Mouse (Mus musculus) G1E-ER4 (cell line): ENCODE measurements around the gene Tnni1. TPM values are rescaled to one million over a fixed set of nuclear protein-coding genes. Genes with fewer than 3 reads are reported as not detected.

Experiments used
- GATA1 ChIP-seq: IDR thresholded peaks from one replicate; pipeline ENCODE4 v1.8.0; 2012; ENCODE audit warnings: low read length, inconsistent platforms
- polyA plus RNA-seq: library from polyadenylated mRNA; stranded (reverse); fragments of >175 nt; gene quantifications from 2 replicates; pipeline ENCODE4 v1.2.3, GENCODE M21; 2012

Tnni1 gene
- polyA plus RNA-seq, 1 experiment: not detected

- no peak for TF ChIP-seq GATA1
Observed at GRCm38 (mm10) chr1:135844481-135844880, 65.2 kb downstream of the Tnni1 start.

- no peak for TF ChIP-seq GATA1
Observed at GRCm38 (mm10) chr1:135846632-135847031, 67.4 kb downstream of the Tnni1 start.

GRCm38 (mm10) chr1:135847139-135847562 lies 67.9 kb downstream of the Tnni1 start:
- no peak for TF ChIP-seq GATA1

DNA sequence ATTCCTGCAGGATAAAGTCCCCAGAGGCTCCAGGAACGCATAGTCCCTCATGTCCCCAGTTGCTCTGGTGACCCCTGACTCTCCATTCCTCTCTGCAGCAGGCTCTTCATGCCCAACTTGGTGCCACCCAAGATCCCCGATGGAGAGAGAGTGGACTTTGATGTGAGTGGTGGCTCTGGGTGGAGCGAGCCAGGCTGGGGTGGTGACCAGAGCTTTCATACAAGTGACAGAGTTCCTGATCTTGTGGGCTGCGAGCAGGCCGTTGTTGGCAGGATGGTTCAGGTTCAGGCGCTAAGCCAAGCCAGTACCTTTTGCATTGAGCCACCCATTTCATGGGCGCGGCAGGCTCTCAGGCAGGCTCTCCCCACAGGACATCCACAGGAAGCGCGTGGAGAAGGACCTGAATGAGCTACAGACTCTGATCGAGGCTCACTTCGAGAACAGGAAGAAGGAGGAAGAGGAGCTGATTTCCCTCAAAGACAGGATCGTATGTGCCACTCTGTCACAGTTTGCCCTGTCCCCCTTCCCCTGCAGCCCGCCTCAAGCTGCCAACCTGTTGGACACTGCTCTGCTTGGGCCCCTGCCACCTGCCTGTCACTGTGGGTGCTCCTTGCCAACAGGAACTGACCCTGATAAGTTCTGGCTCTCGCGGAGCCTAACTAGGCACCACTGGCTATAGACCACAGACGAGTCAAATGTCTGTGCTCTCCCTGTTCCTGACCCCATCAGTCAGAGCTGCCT lies 68.5 kb downstream of the Tnni1 start:
- no peak for TF ChIP-seq GATA1

- TF ChIP-seq GATA1: no peak
Observed at GRCm38 (mm10) chr1:135850722-135851512, 71.7 kb downstream of the Tnni1 start.

DNA sequence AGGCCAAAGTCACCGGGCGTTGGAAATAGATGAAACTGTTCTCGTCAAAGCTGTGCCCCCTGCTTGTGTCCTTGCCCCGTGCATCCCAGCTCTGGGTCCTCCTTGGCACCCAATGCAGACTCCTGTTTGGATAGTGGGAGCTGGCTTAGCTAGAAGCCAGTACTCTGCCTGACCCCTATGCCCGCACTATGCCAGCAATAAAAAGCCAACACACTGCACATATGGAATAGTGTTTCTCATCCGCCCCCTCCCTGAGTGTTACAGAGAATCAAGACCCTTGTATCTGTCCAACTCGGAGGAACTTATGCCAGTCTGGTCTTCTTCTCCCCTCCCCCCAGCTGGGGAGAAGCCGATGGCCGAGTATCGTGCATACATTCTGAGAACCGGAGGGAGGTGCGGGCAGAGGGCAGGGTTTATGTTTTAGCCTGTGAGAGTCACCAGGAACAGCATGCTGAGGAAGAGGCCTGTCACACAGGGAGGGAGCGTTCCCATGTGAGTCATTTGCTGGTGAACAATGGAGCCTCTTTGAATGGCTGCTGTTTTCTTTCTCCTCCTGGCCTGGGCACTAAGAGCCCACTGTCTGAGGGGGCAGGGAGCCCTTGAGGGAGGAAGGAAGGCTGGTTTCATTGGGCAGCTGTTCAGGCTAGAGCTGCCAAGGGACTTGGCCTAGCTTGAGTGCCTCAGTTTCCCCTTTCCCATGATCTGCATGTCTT lies 73.0 kb downstream of the Tnni1 start:
- TF ChIP-seq GATA1: no peak

DNA sequence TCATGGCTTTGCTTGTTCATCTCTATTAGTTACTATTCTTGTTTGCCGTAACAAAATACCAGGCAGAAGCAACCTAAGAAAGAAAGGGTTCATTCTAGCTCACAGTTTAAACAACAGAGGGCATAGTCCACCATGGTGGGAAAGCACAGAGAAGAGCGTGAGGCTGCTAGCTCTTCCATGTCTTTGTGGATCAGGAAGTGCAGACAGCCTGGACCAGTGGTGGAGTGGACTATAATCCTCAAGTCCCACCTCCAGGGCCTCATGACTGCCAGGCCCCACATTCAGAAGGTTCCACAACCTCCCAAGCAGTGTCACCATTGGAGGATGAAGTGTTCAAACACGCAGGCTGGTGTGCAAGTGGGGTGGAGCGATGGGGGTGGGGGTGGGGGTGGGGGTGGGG lies 74.0 kb downstream of the Tnni1 start:
- no peak for TF ChIP-seq GATA1

- TF ChIP-seq GATA1: no peak
Observed at GRCm38 (mm10) chr1:135854591-135855343, 75.5 kb downstream of the Tnni1 start.

DNA sequence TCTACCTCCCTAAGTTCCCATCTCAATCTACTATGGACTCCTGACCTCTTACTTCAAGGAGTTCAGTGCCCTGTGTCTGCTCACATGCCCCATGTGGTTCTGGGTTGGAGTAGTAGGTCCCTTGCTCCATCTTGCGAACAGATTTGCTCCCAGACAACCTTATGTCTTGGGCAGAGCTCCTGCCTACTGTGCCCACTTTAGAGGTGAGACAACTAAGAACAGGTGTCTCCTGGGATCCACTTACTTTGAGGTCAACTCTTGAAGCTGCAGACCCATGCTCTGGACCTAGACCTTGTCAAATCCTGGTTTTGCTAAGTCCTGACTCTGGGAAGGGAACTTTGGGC lies 76.1 kb downstream of the Tnni1 start:
- no peak for TF ChIP-seq GATA1

DNA sequence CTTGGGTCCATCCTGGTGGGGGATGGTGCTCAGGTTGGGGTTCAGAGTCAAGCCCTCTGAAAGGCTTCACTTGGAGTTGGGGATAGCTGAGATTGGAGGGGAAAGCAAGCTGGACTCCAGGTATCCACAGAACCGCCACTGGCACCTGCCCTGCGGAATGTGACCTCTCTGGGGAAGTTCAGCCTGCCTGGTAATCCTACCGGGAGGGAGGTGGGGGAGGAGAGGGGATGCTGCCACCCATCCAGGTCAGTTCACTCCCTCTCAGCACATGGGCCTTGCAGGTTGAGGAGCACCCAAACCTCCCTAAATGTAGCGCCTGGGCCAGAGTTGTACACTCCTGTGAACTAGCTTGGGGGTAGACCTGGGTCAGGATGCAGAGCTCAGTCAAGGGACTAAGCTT lies 76.8 kb downstream of the Tnni1 start:
- TF ChIP-seq GATA1: no peak

- TF ChIP-seq GATA1: no peak
Observed at GRCm38 (mm10) chr1:135857137-135857775, 78.0 kb downstream of the Tnni1 start.

GRCm38 (mm10) chr1:135858533-135858932 lies 79.3 kb downstream of the Tnni1 start:
- no peak for TF ChIP-seq GATA1

Other genes with a start within 250 kb of the Tnni1 start
- 0.01 and 0.06 TPM in 2 replicates for gene Nav1, start 172.1 kb upstream of the Tnni1 start, polyA plus RNA-seq
- 0.17 and 0.29 TPM in 2 replicates for gene Csrp1, start 59.4 kb upstream of the Tnni1 start, polyA plus RNA-seq
- 46.8 and 53.6 TPM in 2 replicates for gene Phlda3, start 13.3 kb upstream of the Tnni1 start, polyA plus RNA-seq
- gene Lad1, start 39.2 kb downstream of the Tnni1 start, polyA plus RNA-seq: not detected in 2 replicates
- gene Tnnt2, start 56.9 kb downstream of the Tnni1 start, polyA plus RNA-seq: not detected in 2 replicates
- not detected in 2 replicates for gene Pkp1, start 139.8 kb downstream of the Tnni1 start, polyA plus RNA-seq
- not detected in 2 replicates for gene Igfn1, start 226.9 kb downstream of the Tnni1 start, polyA plus RNA-seq
- gene Tmem9, start 228.7 kb downstream of the Tnni1 start, polyA plus RNA-seq: 69.9 and 94.1 TPM in 2 replicates